Mouse (Mus musculus) forebrain, embryonic 12.5 days (tissue): ENCODE measurements around the gene Snx8. TPM values are rescaled to one million over a fixed set of nuclear protein-coding genes. Genes with fewer than 3 reads are reported as not detected.

Source experiments
- ATAC-seq: fragments of 200-750 bp; cut with Nextera tagmentation; 2 replicates; pipeline ENCODE4 v1.8.0; 2017; ENCODE audit warnings: moderate TSS enrichment; ENCODE audit not compliant: low FRiP score
- H3K27ac ChIP-seq: fragments of 300-500 bp; sonication (generic); 2 replicates; pipeline ENCODE4 v1.5.1; 2016; ENCODE audit warnings: mild to moderate bottlenecking
- H3K27me3 ChIP-seq: fragments of 300-500 bp; sonication (generic); 2 replicates; pipeline ENCODE4 v1.6.1; 2016; ENCODE audit warnings: mild to moderate bottlenecking
- H3K36me3 ChIP-seq: fragments of 300-500 bp; sonication (generic); replicated peaks from 2 replicates; pipeline ENCODE4 v1.6.1; 2016; ENCODE audit warnings: mild to moderate bottlenecking
- H3K4me1 ChIP-seq: fragments of 300-500 bp; sonication (generic); 2 replicates; pipeline ENCODE4 v1.6.1; 2016
- H3K4me2 ChIP-seq: fragments of 300-500 bp; sonication (generic); 2 replicates; pipeline ENCODE4 v1.6.1; 2016; ENCODE audit warnings: mild to moderate bottlenecking, moderate library complexity
- H3K4me3 ChIP-seq: fragments of 300-500 bp; sonication (generic); replicated peaks from 2 replicates; pipeline ENCODE4 v1.5.1; 2016; ENCODE audit warnings: mild to moderate bottlenecking
- H3K9ac ChIP-seq: fragments of 300-500 bp; sonication (generic); 2 replicates; pipeline ENCODE4 v1.6.1; 2016; ENCODE audit warnings: mild to moderate bottlenecking
- H3K9me3 ChIP-seq: fragments of 300-500 bp; sonication (generic); 2 replicates; pipeline ENCODE4 v1.6.1; 2016
- WGBS: fragments of 180-500 bp; shearing (Covaris S2); methylation state at CpG from one replicate; pipeline ENCODE4 v1.1.7; 2016; 5-methylcytosine and 5-hydroxymethylcytosine counted together
- polyA plus RNA-seq: library from polyadenylated mRNA; unstranded; fragments of >200 nt; fragmentation: Nextera tagmentation; extraction: Ambion mirVana; gene quantifications from 2 replicates; pipeline ENCODE4 v1.2.1, GENCODE M21; 2016

Gene Snx8
- polyA plus RNA-seq, 1 experiment from 2014 or later, result 20.7 TPM

DNA sequence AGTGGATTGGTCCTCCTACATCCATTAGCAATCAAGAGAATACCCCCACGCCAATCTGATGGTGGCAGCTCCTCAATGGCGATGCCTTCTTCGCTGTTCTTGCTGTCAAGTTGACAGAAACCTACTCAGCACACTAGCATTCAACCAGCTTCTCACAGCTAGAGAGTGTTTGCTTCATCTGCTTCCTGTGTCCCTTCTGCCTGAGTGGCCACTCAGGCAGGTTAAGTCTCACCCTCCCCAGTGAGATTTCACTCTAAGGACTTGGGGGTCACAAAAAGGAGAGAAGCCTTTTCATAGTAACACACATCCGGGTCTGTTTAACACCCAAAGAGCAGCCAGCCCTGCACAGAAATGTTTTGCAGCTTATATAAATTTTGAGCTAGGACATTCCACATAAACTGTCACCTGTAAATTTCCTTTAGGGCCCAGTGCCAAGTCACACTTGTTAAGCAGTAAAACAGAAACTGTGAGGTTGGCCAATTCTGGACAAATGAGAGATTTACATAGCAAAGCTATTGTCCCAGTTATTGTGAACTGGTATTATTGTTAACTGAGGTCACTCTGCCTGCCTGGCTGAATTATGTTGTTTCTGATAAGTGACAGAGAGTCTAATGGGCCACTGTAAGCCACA is 13.7 kb upstream of the Snx8 start:
- no peaks in the 10 kb centered on the region for H3K36me3 ChIP-seq
- H3K27me3 ChIP-seq, result peaks cover 3% of the 10 kb centered on the region; the same call in 1 of the 2 replicates
- H3K9me3 ChIP-seq, result no peaks in the 10 kb centered on the region
- ATAC-seq, result no peak
- no peak overlapping the region for H3K9ac ChIP-seq
- no peak overlapping the region for H3K27ac ChIP-seq
- H3K4me2 ChIP-seq, result no peak overlapping the region
- WGBS, result 86% methylated on average over 4 of the region's 4 CpGs
- no peaks in the 10 kb centered on the region for H3K4me1 ChIP-seq
- no peak overlapping the region for H3K4me3 ChIP-seq

DNA sequence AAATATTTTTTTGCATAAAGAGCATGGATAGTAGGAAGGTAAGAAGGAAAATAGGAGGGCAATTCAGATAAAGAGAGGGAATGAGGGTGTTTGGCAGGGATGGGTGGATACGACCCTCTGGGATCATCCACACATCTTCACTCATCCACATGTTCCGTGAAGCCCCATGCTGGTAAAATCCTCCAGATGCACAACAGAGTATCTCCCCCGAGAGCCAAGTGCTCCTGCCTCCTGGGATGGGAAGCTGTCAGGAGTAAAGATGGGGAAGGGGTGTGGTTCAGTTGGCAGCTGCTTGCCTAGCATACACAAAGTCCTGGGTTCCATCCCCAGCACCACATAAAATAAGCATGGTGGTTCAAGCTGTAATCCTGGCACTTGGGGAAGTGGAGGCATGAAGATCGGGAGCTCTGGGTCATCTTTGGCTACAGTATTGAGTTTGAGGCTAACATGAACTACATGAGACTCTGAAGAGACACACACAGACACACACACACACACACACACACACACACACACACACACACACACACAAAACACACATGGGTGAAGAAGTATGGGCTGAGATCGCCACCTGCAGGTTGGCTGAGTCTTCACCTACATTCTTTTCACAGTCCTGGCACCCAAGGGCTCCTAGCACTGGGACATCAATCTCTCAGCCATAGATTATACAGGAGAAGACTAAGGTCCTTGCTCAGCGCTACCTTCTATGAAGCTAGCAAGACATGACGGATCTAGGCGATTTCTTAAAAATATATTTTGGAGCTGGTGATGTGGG is 7.3 kb upstream of the Snx8 start:
- H3K9ac ChIP-seq, result no peak overlapping the region
- no peaks in the 10 kb centered on the region for H3K4me1 ChIP-seq
- no peaks in the 10 kb centered on the region for H3K36me3 ChIP-seq
- 68% methylated on average over 8 of the region's 8 CpGs for WGBS
- H3K4me3 ChIP-seq, result no peak overlapping the region
- no peaks in the 10 kb centered on the region for H3K9me3 ChIP-seq
- no peak overlapping the region for H3K27ac ChIP-seq
- H3K4me2 ChIP-seq, result no peak overlapping the region
- no peak for ATAC-seq
- peaks cover 3% of the 10 kb centered on the region; the same call in 1 of the 2 replicates for H3K27me3 ChIP-seq

DNA sequence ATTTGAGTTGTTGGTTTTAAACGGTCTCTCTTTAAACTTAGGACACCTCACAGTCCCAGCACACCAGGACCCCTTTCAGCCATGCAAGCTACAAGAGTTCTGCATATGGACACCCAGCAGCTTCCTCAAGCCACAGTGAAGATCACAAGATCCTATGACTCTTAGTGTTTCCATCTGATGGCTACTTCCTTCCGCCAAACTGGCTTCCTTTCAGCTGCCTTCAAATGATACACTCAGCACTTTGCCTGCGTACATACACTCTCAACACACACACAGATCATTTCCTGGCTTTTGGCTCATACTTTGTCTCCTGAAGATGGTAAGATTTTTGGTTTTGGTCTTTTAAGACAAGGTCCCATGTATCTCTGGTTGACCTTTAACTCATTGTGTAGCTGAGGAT is 3.6 kb upstream of the Snx8 start:
- no peak overlapping the region for H3K4me2 ChIP-seq
- H3K9me3 ChIP-seq, result no peaks in the 10 kb centered on the region
- no peaks in the 10 kb centered on the region for H3K36me3 ChIP-seq
- H3K27ac ChIP-seq, result no peak overlapping the region
- peaks cover 14% of the 10 kb centered on the region for H3K4me1 ChIP-seq
- WGBS, result 94% methylated on average over 3 of the region's 3 CpGs
- H3K4me3 ChIP-seq, result no peak overlapping the region
- H3K9ac ChIP-seq, result no peak overlapping the region
- H3K27me3 ChIP-seq, result peaks cover 4% of the 10 kb centered on the region; the same call in 1 of the 2 replicates
- no peak for ATAC-seq

DNA sequence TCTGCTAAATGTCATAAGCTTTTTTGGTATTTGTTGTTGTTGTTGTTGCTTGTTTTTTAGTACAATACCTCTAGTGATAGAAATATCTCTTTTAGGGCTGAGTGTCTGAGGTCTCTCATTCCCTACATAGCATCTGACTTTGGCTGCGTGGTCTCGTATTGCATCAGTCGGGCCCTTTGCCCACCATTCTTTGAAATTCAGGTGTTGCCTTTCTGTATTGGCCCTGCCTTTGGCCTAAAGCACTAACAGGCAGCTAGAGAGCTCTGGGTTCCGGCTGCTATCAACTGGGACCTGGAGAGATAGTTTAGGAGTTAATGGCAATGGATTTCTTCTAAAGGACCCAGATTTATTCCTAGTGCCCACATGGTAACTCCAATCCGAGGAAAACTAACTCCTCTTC is 2.9 kb upstream of the Snx8 start:
- peaks cover 19% of the 10 kb centered on the region for H3K4me1 ChIP-seq
- H3K36me3 ChIP-seq, result no peaks in the 10 kb centered on the region
- H3K4me3 ChIP-seq, result no peak overlapping the region
- ATAC-seq, result no peak
- WGBS, result 85% methylated on average over 5 of the region's 5 CpGs
- no peak overlapping the region for H3K27ac ChIP-seq
- no peaks in the 10 kb centered on the region for H3K9me3 ChIP-seq
- peaks cover 4% of the 10 kb centered on the region; the same call in 1 of the 2 replicates for H3K27me3 ChIP-seq
- no peak overlapping the region for H3K4me2 ChIP-seq
- no peak overlapping the region for H3K9ac ChIP-seq

DNA sequence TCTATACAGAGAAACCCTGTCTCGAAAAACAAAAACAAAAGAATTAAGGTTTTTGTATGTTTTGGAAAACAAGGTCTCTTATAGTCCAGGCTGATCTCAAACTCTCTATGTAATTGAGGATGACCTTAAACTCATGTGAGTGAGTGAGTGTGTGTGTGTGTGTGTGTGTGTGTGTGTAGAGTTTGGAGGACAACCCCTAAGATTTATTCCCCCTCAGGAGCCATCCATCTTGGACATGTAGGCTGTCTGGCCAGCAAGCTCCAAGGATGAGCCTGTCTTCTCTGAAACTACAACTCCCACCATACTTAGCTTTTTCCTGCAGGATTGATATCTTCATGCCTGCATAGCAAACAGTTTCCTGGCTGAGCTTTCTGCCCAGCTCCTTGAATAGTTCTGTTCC is 2.4 kb upstream of the Snx8 start:
- 64% methylated on average over 1 of the region's 1 CpGs for WGBS
- H3K4me2 ChIP-seq, result no peak overlapping the region
- peaks cover 4% of the 10 kb centered on the region; the same call in 1 of the 2 replicates for H3K27me3 ChIP-seq
- ATAC-seq, result no peak
- no peaks in the 10 kb centered on the region for H3K9me3 ChIP-seq
- H3K36me3 ChIP-seq, result no peaks in the 10 kb centered on the region
- H3K27ac ChIP-seq, result no peak overlapping the region
- peaks cover 19% of the 10 kb centered on the region for H3K4me1 ChIP-seq
- no peak overlapping the region for H3K9ac ChIP-seq
- H3K4me3 ChIP-seq, result no peak overlapping the region

DNA sequence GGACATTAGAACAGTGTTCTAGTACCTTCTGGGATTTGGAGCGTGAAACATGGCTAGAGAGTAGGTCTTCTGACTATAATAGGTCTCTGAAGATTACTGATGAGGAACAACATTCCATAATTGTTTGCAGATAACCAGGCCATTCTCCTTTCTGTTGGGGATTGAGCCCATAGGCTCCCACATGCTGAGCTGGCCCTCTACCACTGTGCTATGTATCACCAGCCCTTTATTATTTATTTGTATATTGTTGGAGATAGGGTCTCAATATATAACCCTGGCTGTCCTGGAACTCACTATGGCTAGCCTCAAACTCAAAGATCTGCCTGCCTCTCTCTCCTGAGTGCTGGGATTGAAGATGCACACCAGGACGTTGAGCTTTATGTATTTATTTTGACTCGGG is 585 bp upstream of the Snx8 start:
- Histone ChIP-seq H3K36me3 (no peaks in the 10 kb centered on the region), H3K27ac (no peak overlapping the region), H3K4me1 (peaks cover 19% of the 10 kb centered on the region), H3K9ac (0 out of 2 replicates have a peak overlapping the region, but pooled peaks have one; percentile 66), H3K4me2 (peak overlapping the region; percentile 75), H3K27me3 (peaks cover 4% of the 10 kb centered on the region; the same call in 1 of the 2 replicates), H3K4me3 (peak overlapping the region; percentile 68), H3K9me3 (no peaks in the 10 kb centered on the region)
- ATAC-seq, result peak; percentile 30; the same call in 1 of the 2 replicates
- WGBS, result 62% methylated on average over 3 of the region's 3 CpGs

DNA sequence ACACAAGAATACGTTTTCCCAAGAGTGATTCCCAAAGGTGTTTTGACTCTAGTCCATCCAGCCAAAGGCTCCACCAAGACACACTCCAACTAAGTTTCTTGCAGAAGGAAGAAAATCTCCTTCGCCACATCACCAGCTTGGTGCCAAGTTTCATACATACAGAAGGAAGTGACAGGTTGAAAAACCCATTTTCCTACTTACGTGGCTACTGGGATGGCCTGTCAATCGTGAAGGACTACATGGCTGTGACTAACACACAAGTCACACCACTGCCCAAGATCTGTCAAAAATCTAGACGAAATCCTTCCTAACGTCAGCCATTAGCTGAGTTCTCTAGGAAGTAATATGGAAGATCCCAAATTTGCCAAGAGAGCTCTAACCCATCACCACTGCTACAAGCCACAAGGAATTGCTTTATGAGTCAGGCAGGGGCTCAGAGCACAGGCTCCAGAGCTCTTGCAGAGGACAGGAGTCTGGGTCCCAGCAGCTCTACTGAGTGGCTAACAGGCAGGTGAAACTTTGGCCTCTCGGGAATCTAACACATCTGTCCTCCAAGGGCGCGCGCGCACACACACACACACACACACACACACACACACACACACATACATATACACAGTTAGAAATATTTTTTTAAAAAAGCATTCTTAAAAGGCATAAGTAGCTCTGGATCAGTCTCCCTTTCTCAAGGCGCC is 1.1 kb downstream of the Snx8 start:
- peak overlapping the region; percentile 66 for H3K9ac ChIP-seq
- peak overlapping the region; percentile 68 for H3K4me3 ChIP-seq
- ATAC-seq, result no peak
- peak overlapping the region; percentile 75 for H3K4me2 ChIP-seq
- H3K27ac ChIP-seq, result no peak overlapping the region
- no peaks in the 10 kb centered on the region for H3K9me3 ChIP-seq
- H3K27me3 ChIP-seq, result peaks cover 4% of the 10 kb centered on the region; the same call in 1 of the 2 replicates
- WGBS, result 71% methylated on average over 12 of the region's 12 CpGs
- H3K4me1 ChIP-seq, result peaks cover 29% of the 10 kb centered on the region
- H3K36me3 ChIP-seq, result no peaks in the 10 kb centered on the region

DNA sequence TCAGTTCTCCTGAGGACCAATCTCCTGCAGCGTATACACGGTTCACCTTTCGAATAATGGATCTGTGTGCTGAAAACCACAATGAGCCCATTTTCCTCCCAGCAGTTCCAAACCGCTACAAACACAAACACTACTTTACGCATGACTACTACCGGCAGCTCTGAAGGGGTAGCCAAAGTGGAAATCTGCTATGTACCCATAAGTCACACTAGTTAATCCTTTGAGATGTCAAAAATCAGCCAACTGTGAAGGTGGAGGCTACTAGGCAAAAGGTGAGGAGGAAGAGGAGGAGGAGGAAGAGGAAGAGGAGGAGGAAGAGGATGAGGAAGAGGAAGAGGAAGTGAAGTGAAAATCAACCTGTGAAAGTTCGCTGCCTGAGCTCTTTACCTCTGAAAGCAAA is 1.8 kb downstream of the Snx8 start:
- Histone ChIP-seq H3K27ac (no peak overlapping the region), H3K4me2 (peak overlapping the region; percentile 75; the same call in 1 of the 2 replicates), H3K27me3 (peaks cover 4% of the 10 kb centered on the region; the same call in 1 of the 2 replicates), H3K36me3 (no peaks in the 10 kb centered on the region), H3K4me3 (no peak overlapping the region), H3K4me1 (peaks cover 29% of the 10 kb centered on the region), H3K9ac (no peak overlapping the region), H3K9me3 (no peaks in the 10 kb centered on the region)
- 87% methylated on average over 7 of the region's 7 CpGs for WGBS
- no peak for ATAC-seq

DNA sequence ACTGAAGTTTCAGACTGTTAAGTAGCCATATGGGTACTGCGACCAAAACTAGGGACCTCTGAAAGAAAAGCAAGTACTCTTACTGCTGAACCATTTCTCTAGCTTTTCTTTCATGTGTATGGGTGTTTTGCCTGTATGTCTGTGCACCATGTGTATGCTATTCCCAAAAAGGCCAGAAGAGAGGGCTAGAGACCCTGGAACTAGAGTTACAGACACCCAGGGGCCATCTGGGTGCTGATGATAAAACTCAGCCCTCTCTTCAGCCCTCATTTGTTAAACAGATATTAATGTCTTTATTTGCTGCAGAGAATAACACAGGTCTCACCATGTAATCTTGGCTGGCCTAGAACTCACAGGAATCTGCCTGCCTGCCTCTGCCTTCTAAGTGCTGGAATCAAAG is 4.6 kb downstream of the Snx8 start:
- 88% methylated on average over 1 of the region's 1 CpGs for WGBS
- no peak overlapping the region for H3K27ac ChIP-seq
- no peak for ATAC-seq

DNA sequence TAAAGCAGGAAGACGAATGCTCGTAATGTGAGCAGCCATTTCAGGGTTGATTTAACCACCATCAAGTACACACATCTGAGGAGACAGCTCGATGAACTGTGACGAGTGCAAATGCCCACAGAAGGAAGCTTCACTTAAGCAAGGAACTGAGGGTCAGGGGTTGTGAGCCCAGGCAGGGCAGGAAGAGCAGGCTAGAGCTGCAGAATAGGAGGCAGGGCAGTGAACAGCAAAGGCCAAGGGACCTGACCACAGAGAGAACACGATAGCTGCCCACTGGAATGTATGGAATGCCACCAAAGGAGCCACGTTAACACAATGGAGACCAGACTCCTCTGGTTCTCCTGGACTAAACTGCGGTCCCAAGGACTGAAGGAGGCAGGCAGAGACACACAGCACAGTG is 5.5 kb downstream of the Snx8 start:
- Histone ChIP-seq H3K9me3 (no peaks in the 10 kb centered on the region), H3K4me1 (peaks cover 24% of the 10 kb centered on the region), H3K9ac (no peak overlapping the region), H3K4me2 (no peak overlapping the region), H3K4me3 (no peak overlapping the region), H3K27me3 (no peaks in the 10 kb centered on the region), H3K36me3 (no peaks in the 10 kb centered on the region), H3K27ac (no peak overlapping the region; the same call in 1 of the 2 replicates)
- WGBS, result 22% methylated on average over 7 of the region's 7 CpGs
- no peak for ATAC-seq

More for the DNA sequence above, 4.6 kb downstream of the Snx8 start:
- no peak overlapping the region for H3K9ac ChIP-seq
- no peak overlapping the region for H3K4me2 ChIP-seq
- H3K4me3 ChIP-seq, result no peak overlapping the region
- no peaks in the 10 kb centered on the region for H3K9me3 ChIP-seq
- H3K4me1 ChIP-seq, result peaks cover 26% of the 10 kb centered on the region
- no peaks in the 10 kb centered on the region for H3K36me3 ChIP-seq
- H3K27me3 ChIP-seq, result no peaks in the 10 kb centered on the region

DNA sequence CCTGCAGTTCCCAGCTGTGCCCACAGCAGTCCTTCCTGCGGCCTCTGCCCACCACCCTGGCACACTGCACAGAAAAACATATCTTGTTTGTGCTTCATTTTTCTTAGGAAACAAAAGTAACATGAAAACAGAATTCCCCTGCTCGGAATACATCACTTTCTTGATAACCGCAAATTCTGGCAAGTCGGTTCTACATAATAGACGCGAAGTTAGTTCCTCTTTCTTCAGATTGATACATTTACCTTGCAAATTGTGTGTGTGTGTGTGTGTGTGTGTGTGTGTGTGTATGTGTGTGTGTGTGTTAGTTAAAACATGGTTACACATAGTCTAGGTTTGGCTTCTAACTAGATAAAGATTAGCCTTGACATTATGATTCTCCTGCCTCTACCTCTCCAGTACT is 6.4 kb downstream of the Snx8 start:
- H3K4me3 ChIP-seq, result no peak overlapping the region
- no peak overlapping the region for H3K27ac ChIP-seq
- H3K4me2 ChIP-seq, result no peak overlapping the region
- H3K36me3 ChIP-seq, result no peaks in the 10 kb centered on the region
- 96% methylated on average over 6 of the region's 6 CpGs for WGBS
- no peak for ATAC-seq
- H3K4me1 ChIP-seq, result peaks cover 15% of the 10 kb centered on the region
- H3K27me3 ChIP-seq, result no peaks in the 10 kb centered on the region
- H3K9ac ChIP-seq, result no peak overlapping the region
- no peaks in the 10 kb centered on the region for H3K9me3 ChIP-seq

DNA sequence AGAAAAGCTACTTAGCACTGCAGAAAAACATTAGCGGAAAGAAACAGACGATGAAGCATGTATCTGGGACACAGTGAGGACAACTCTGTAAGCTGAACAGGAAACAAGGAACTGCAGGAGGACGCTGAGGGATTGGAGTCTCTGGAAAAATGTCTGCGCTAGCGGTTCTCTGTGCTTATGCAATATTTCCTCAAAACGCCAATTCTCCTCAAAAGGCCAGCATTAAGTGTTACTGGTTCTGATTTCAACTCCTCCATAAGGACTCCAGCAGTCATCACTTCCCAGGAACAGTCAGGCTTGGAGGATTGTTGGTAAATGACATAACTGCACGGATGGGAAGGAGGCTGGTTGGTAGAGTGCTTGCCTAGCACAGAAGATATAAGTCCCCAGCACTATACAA is 7.9 kb downstream of the Snx8 start:
- Histone ChIP-seq H3K4me2 (no peak overlapping the region), H3K27me3 (no peaks in the 10 kb centered on the region), H3K27ac (no peak overlapping the region), H3K9ac (no peak overlapping the region), H3K9me3 (no peaks in the 10 kb centered on the region), H3K4me3 (no peak overlapping the region), H3K36me3 (no peaks in the 10 kb centered on the region), H3K4me1 (peaks cover 10% of the 10 kb centered on the region; the same call in 1 of the 2 replicates)
- 91% methylated on average over 7 of the region's 7 CpGs for WGBS
- no peak for ATAC-seq
